Mouse (Mus musculus) liver, embryonic 11.5 days (tissue): ENCODE measurements around the gene Camta2. TPM values are rescaled to one million over a fixed set of nuclear protein-coding genes. Genes with fewer than 3 reads are reported as not detected.

ENCODE experiments used
- ATAC-seq: fragments of 200-750 bp; cut with Nextera tagmentation; replicated peaks from 2 replicates; pipeline ENCODE4 v1.8.0; 2017; ENCODE audit warnings: moderate number of reproducible peaks, mild to moderate bottlenecking, moderate TSS enrichment, moderate library complexity; ENCODE audit not compliant: low FRiP score
- DNase-seq: peaks from one replicate; pipeline ENCODE4 v3.0.0-alpha.2; 2017; ENCODE audit warnings: low spot score
- H3K27ac ChIP-seq: fragments of 300-500 bp; sonication (generic); 2 replicates; pipeline ENCODE4 v1.5.1; 2014; ENCODE audit warnings: mild to moderate bottlenecking, low read depth, low read length, control low read depth
- H3K27me3 ChIP-seq: fragments of 300-500 bp; sonication (generic); replicated peaks from 2 replicates; pipeline ENCODE4 v1.6.1; 2014; ENCODE audit warnings: low read length, mixed read lengths; ENCODE audit not compliant: control insufficient read depth, insufficient read depth
- H3K36me3 ChIP-seq: fragments of 300-500 bp; sonication (generic); 2 replicates; pipeline ENCODE4 v1.6.1; 2014; ENCODE audit warnings: mild to moderate bottlenecking, low read length, moderate library complexity, mixed read lengths; ENCODE audit not compliant: control insufficient read depth, insufficient read depth
- H3K4me1 ChIP-seq: fragments of 300-500 bp; sonication (generic); replicated peaks from 2 replicates; pipeline ENCODE4 v1.6.1; 2014; ENCODE audit warnings: low read length, mixed read lengths; ENCODE audit not compliant: control insufficient read depth, insufficient read depth
- H3K4me2 ChIP-seq: fragments of 300-500 bp; sonication (generic); 2 replicates; pipeline ENCODE4 v1.6.1; 2014; ENCODE audit warnings: mild to moderate bottlenecking, control low read depth, moderate library complexity
- H3K4me3 ChIP-seq: fragments of 300-500 bp; sonication (generic); 2 replicates; pipeline ENCODE4 v1.5.1; 2014; ENCODE audit warnings: low read depth, low read length, control low read depth
- H3K9ac ChIP-seq: fragments of 300-500 bp; sonication (generic); 2 replicates; pipeline ENCODE4 v1.6.1; 2014; ENCODE audit warnings: low read depth, low read length, control low read depth
- H3K9me3 ChIP-seq: fragments of 300-500 bp; sonication (generic); 2 replicates; pipeline ENCODE4 v1.6.1; 2016; ENCODE audit warnings: low read length, inconsistent platforms, mixed read lengths; ENCODE audit not compliant: control insufficient read depth
- WGBS: fragments of 180-500 bp; shearing (Covaris S2); extraction: QIAGEN DNeasy Blood & Tissue Kit; methylation state at CpG from one replicate; pipeline ENCODE4 v1.1.7; 2014; 5-methylcytosine and 5-hydroxymethylcytosine counted together
- polyA plus RNA-seq: library from polyadenylated mRNA; unstranded; fragments of >200 nt; fragmentation: Nextera tagmentation; extraction: Ambion mirVana; gene quantifications from 2 replicates; pipeline ENCODE4 v1.2.1, GENCODE M21; 2014

The Camta2 gene
- polyA plus RNA-seq, 1 experiment from 2014 or later, result 13.1 TPM

- Histone ChIP-seq H3K36me3 (peaks cover 34% of the 10 kb centered on the region), H3K9ac (no peak overlapping the region; the same call in 1 of the 2 replicates), H3K4me1 (peaks cover 54% of the 10 kb centered on the region), H3K27ac (peak overlapping the region; percentile 77), H3K4me2 (peak overlapping the region; percentile 92), H3K9me3 (no peaks in the 10 kb centered on the region), H3K27me3 (no peaks in the 10 kb centered on the region), H3K4me3 (peak overlapping the region; percentile 100)
- ATAC-seq, result no peak
- WGBS, result 70% methylated on average over 2 of the region's 2 CpGs
- DNase-seq, result no peak
These were observed 36.5 kb downstream of the Camta2 start for GRCm38 (mm10) chr11:70651391-70651790.

- peak overlapping the region; percentile 100 for H3K4me3 ChIP-seq
- no peak for ATAC-seq
- peak overlapping the region; percentile 77 for H3K27ac ChIP-seq
- no peaks in the 10 kb centered on the region for H3K27me3 ChIP-seq
- H3K4me1 ChIP-seq, result peaks cover 54% of the 10 kb centered on the region
- H3K36me3 ChIP-seq, result peaks cover 34% of the 10 kb centered on the region
- peak overlapping the region; percentile 55 for H3K9ac ChIP-seq
- peak overlapping the region; percentile 92 for H3K4me2 ChIP-seq
- 54% methylated on average over 12 of the region's 12 CpGs for WGBS
- no peak for DNase-seq
- no peaks in the 10 kb centered on the region for H3K9me3 ChIP-seq
These were observed 37.4 kb downstream of the Camta2 start for GRCm38 (mm10) chr11:70650322-70651175.

GRCm38 (mm10) chr11:70649185-70649734 is 38.6 kb downstream of the Camta2 start:
- Histone ChIP-seq H3K9me3 (no peaks in the 10 kb centered on the region), H3K27me3 (no peaks in the 10 kb centered on the region), H3K4me1 (peaks cover 56% of the 10 kb centered on the region), H3K4me2 (peak overlapping the region; percentile 92), H3K27ac (peak overlapping the region; percentile 98), H3K9ac (peak overlapping the region; percentile 95), H3K36me3 (peaks cover 46% of the 10 kb centered on the region), H3K4me3 (peak overlapping the region; percentile 92)
- DNase-seq (no peak), ATAC-seq (no peak)
- 82% methylated on average over 8 of the region's 8 CpGs for WGBS

- H3K27me3 ChIP-seq, result no peaks in the 10 kb centered on the region
- ATAC-seq (peak; percentile 33), DNase-seq (no peak)
- no peaks in the 10 kb centered on the region for H3K9me3 ChIP-seq
- peaks cover 56% of the 10 kb centered on the region for H3K4me1 ChIP-seq
- H3K27ac ChIP-seq, result peak overlapping the region; percentile 98
- peaks cover 48% of the 10 kb centered on the region for H3K36me3 ChIP-seq
- peak overlapping the region; percentile 92 for H3K4me3 ChIP-seq
- H3K9ac ChIP-seq, result peak overlapping the region; percentile 95
- H3K4me2 ChIP-seq, result peak overlapping the region; percentile 92
- WGBS, result 50% methylated on average over 4 of the region's 4 CpGs
These were observed 39.4 kb downstream of the Camta2 start for GRCm38 (mm10) chr11:70648512-70648911.

- ATAC-seq (peak; percentile 21; the same call in 1 of the 2 replicates), DNase-seq (peak; percentile 55)
- peaks cover 55% of the 10 kb centered on the region for H3K4me1 ChIP-seq
- peaks cover 51% of the 10 kb centered on the region for H3K36me3 ChIP-seq
- peak overlapping the region; percentile 92 for H3K4me3 ChIP-seq
- peak overlapping the region; percentile 98 for H3K27ac ChIP-seq
- WGBS, result 3% methylated on average over 28 of the region's 28 CpGs
- H3K9me3 ChIP-seq, result no peaks in the 10 kb centered on the region
- H3K9ac ChIP-seq, result peak overlapping the region; percentile 95
- H3K4me2 ChIP-seq, result peak overlapping the region; percentile 92
- H3K27me3 ChIP-seq, result no peaks in the 10 kb centered on the region
These were observed 40.0 kb downstream of the Camta2 start for GRCm38 (mm10) chr11:70647716-70648420.

- Histone ChIP-seq H3K27me3 (no peaks in the 10 kb centered on the region), H3K4me2 (peak within 1 kb of the TSS; percentile 92), H3K4me1 (peaks cover 46% of the 10 kb centered on the region), H3K36me3 (peaks cover 43% of the 10 kb centered on the region), H3K27ac (peak within 1 kb of the TSS; percentile 98), H3K9me3 (no peaks in the 10 kb centered on the region), H3K9ac (peak within 1 kb of the TSS; percentile 95), H3K4me3 (peak within 1 kb of the TSS; percentile 92)
- peak; percentile 96 for DNase-seq
- ATAC-seq, result peak; percentile 83
- under 1% methylated on average over 63 of the region's 63 CpGs for WGBS
These were observed 40.9 kb downstream of the Camta2 start, which contains the start of the genes Rnf167 and Slc25a11 for GRCm38 (mm10) chr11:70646691-70647650. Rnf167 (plus strand) TSS chr11:70647235. Slc25a11 (minus strand) TSS chr11:70647479.

- H3K27me3 ChIP-seq, result no peaks in the 10 kb centered on the region
- DNase-seq (no peak), ATAC-seq (no peak)
- peak overlapping the region; percentile 70 for H3K9ac ChIP-seq
- H3K36me3 ChIP-seq, result peaks cover 38% of the 10 kb centered on the region
- H3K4me1 ChIP-seq, result peaks cover 39% of the 10 kb centered on the region
- H3K4me2 ChIP-seq, result peak overlapping the region; percentile 82
- H3K9me3 ChIP-seq, result no peaks in the 10 kb centered on the region
- 27% methylated on average over 3 of the region's 3 CpGs for WGBS
- peak overlapping the region; percentile 92 for H3K4me3 ChIP-seq
- H3K27ac ChIP-seq, result peak overlapping the region; percentile 81
These were observed 41.7 kb downstream of the Camta2 start for GRCm38 (mm10) chr11:70646259-70646555.
